Mouse (Mus musculus) lung, postnatal 0 days (tissue): Measurements from ENCODE around the gene Carnmt1. TPM values are rescaled to one million over a fixed set of nuclear protein-coding genes. Genes with fewer than 3 reads are reported as not detected.

Source experiments
- ATAC-seq: fragments of 200-750 bp; cut with Nextera tagmentation; 2 replicates; pipeline ENCODE4 v1.8.0; 2017; ENCODE audit warnings: moderate library complexity
- DNase-seq: peaks from one replicate; pipeline ENCODE4 v3.0.0-alpha.2; 2016; ENCODE audit warnings: low spot score
- H3K27ac ChIP-seq: fragments of 300-500 bp; sonication (generic); 2 replicates; pipeline ENCODE4 v1.5.1; 2014; ENCODE audit warnings: antibody characterized with exemption, mild to moderate bottlenecking, low read length, mixed read lengths
- H3K27me3 ChIP-seq: fragments of 300-500 bp; sonication (generic); replicated peaks from 2 replicates; pipeline ENCODE4 v1.6.1; 2014; ENCODE audit warnings: low read length, mixed read lengths; ENCODE audit not compliant: insufficient read depth
- H3K36me3 ChIP-seq: fragments of 300-500 bp; sonication (generic); 2 replicates; pipeline ENCODE4 v1.6.1; 2014; ENCODE audit warnings: low read length, mixed read lengths; ENCODE audit not compliant: insufficient read depth
- H3K4me1 ChIP-seq: fragments of 300-500 bp; sonication (generic); 2 replicates; pipeline ENCODE4 v1.6.1; 2014; ENCODE audit warnings: antibody characterized with exemption, low read depth, low read length, mixed read lengths; ENCODE audit not compliant: insufficient read depth
- H3K4me2 ChIP-seq: fragments of 300-500 bp; sonication (generic); replicated peaks from 2 replicates; pipeline ENCODE4 v1.6.1; 2014; ENCODE audit warnings: low read depth, mild to moderate bottlenecking, low read length, moderate library complexity, mixed read lengths
- H3K4me3 ChIP-seq: fragments of 300-500 bp; sonication (generic); 2 replicates; pipeline ENCODE4 v1.5.1; 2014; ENCODE audit warnings: low read depth, low read length
- H3K9ac ChIP-seq: fragments of 300-500 bp; sonication (generic); replicated peaks from 2 replicates; pipeline ENCODE4 v1.6.1; 2014; ENCODE audit warnings: low read depth, mild to moderate bottlenecking
- H3K9me3 ChIP-seq: fragments of 300-500 bp; sonication (generic); 2 replicates; pipeline ENCODE4 v1.6.1; 2016; ENCODE audit warnings: low read length, mixed read lengths
- CTCF ChIP-seq: IDR thresholded peaks from 2 replicates; pipeline ENCODE4 v1.5.1; 2016; ENCODE audit warnings: antibody characterized with exemption, mild to moderate bottlenecking
- EP300 ChIP-seq: IDR thresholded peaks from 2 replicates; pipeline ENCODE4 v1.6.1; 2016; ENCODE audit warnings: antibody characterized with exemption, mild to moderate bottlenecking, control low read depth
- WGBS: fragments of 180-500 bp; shearing (Covaris S2); extraction: QIAGEN DNeasy Blood & Tissue Kit; methylation state at CpG from one replicate; pipeline ENCODE4 v1.1.7; 2014; 5-methylcytosine and 5-hydroxymethylcytosine counted together
- polyA plus RNA-seq: library from polyadenylated mRNA; unstranded; fragments of >200 nt; fragmentation: Nextera tagmentation; extraction: Ambion mirVana; gene quantifications from 2 replicates; pipeline ENCODE4 v1.2.1, GENCODE M21; 2015

The Carnmt1 gene
- polyA plus RNA-seq, 1 experiment from 2014 or later: 21.1 TPM

DNA sequence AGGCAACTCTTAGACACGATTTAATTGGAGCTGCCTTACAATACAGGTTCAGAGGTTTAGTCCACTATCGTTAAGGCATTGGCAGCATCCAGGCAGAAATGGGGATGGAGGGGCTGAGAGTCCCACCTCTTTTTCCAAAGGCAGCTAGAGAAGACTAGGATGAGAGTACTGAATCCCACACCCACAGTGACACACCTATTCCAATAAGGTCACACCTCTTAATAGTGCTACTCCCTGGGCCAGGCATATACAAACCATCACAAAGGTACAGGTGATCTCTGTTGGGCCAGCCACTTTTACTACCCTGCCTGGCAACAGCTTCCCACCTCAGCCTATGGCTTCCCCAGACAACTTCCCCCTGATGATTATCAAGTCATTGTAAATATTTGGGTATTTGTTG lies 22.2 kb downstream of the Carnmt1 start:
- H3K4me1 ChIP-seq: no peaks in the 10 kb centered on the region
- H3K4me2 ChIP-seq: no peak overlapping the region
- WGBS: 84% methylated on average over 2 of the region's 2 CpGs
- H3K9me3 ChIP-seq: no peaks in the 10 kb centered on the region
- no peak overlapping the region for H3K9ac ChIP-seq
- TF ChIP-seq EP300 (no peak), CTCF (no peak)
- H3K27me3 ChIP-seq: no peaks in the 10 kb centered on the region
- DNase-seq: no peak
- H3K27ac ChIP-seq: no peak overlapping the region
- no peak for ATAC-seq
- H3K36me3 ChIP-seq: no peaks in the 10 kb centered on the region
- no peak overlapping the region for H3K4me3 ChIP-seq

DNA sequence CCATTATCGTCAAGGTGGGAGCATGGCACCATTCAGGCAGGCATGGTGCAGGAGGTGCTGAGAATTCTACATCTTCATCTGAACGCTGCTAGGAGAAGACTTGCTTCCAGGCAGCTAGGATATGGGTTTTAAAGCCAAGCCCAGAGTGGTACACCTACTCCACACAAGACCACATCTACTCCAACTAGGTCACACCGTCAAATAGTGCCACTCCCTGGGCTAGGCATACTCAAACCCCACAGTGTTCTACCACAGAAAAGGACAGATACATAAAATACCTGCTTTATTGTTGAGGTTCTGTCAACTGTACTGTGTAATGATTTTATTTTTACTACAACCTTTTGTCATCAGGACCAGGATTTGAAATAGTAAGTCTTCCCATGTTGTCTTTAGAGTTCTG lies 24.6 kb downstream of the Carnmt1 start:
- no peaks in the 10 kb centered on the region for H3K9me3 ChIP-seq
- no peaks in the 10 kb centered on the region for H3K36me3 ChIP-seq
- no peak overlapping the region for H3K27ac ChIP-seq
- TF ChIP-seq CTCF (no peak), EP300 (no peak)
- H3K4me3 ChIP-seq: no peak overlapping the region
- 85% methylated on average over 3 of the region's 3 CpGs for WGBS
- H3K9ac ChIP-seq: no peak overlapping the region
- no peak overlapping the region for H3K4me2 ChIP-seq
- no peaks in the 10 kb centered on the region for H3K4me1 ChIP-seq
- no peaks in the 10 kb centered on the region for H3K27me3 ChIP-seq
- no peak for ATAC-seq
- DNase-seq: no peak

DNA sequence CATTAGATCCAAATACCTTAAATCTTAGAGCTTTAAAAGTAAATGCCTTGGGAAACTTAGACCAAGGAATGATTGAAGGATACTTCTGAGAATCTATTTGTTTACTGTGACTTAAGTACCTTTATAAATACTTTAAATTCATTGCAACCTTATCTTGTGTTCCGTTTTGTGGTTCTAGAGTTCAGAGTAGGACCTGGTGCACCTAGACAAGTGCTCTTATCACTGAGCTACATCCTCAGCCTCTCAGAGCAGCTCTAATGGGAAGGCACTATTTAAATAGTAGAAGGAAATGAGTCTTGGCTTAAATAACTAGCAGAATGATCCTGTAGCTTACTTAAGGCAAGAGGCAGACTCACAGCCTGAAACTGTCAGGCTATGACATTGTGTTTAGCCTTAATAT lies 25.0 kb downstream of the Carnmt1 start:
- Histone ChIP-seq H3K4me3 (no peak overlapping the region), H3K27me3 (no peaks in the 10 kb centered on the region), H3K9me3 (no peaks in the 10 kb centered on the region), H3K9ac (no peak overlapping the region), H3K4me1 (no peaks in the 10 kb centered on the region), H3K36me3 (no peaks in the 10 kb centered on the region), H3K4me2 (no peak overlapping the region), H3K27ac (no peak overlapping the region)
- DNase-seq (no peak), ATAC-seq (peak; percentile 44; the same call in 1 of the 2 replicates)
- WGBS: 48% methylated on average over 1 of the region's 1 CpGs
- TF ChIP-seq EP300 (peak; percentile 32; the same call in 1 of the 2 replicates), CTCF (no peak)

DNA sequence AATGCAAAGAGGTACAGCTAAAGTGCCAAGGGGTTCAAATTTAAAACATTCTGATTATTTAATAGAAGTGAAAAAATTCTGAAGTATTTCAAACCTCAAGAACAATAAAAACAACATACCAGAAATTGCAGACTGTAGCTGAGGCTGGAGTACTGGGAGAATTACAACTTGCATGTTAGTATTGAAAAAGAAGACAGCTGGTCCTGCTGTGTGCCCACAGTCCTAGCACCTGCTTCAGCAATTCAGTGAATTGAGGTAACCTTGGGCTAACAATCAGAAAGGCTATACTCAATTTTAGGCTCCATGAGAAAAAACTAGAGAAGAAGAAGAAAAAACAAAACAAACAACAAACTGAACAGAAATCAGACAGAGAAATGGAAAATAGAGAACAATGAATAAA lies 37.5 kb downstream of the Carnmt1 start:
- Histone ChIP-seq H3K4me1 (no peaks in the 10 kb centered on the region), H3K9me3 (no peaks in the 10 kb centered on the region), H3K4me3 (no peak overlapping the region), H3K9ac (no peak overlapping the region), H3K27me3 (no peaks in the 10 kb centered on the region), H3K27ac (no peak overlapping the region), H3K36me3 (no peaks in the 10 kb centered on the region), H3K4me2 (no peak overlapping the region)
- ATAC-seq (no peak), DNase-seq (no peak)
- TF ChIP-seq EP300 (no peak), CTCF (no peak)

DNA sequence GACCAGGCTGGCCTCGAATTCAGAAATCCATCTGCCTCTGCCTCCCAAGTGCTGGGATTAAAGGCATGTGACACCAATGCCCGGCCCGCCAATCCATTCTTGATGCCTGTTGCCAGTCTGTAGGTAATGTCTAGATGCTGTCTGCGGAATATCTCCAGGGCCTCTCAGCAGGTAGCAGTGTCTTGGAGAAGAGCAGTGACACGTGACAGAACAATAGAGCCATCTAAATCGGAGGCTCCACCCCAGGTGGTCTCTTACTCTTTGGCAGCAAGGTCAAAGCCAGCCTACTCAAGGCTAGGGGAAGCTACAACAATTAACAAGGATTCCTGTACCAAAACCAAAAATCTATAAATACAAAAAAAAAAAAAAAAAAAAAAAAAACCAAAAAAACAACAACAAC lies 40.3 kb downstream of the Carnmt1 start:
- 82% methylated on average over 6 of the region's 6 CpGs for WGBS
- ATAC-seq (no peak), DNase-seq (no peak)

DNA sequence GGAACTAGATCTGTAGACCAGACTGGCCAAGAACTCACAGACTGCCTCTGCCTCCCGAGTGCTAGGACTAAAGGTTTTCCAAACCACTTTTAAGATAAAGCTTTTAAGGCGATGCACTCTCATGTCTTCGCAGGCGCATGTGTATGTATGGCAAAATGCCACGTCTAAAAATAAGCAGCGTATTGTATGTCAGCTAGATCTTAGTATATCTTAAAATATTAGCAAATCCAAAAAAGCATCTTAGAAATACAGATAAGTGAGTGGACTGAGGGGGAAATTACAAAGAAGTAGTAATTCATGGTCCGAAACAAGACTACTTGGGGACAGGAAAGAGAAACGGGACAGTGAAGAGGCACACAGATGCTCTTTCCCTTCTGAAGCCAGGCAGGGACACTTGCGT lies 41.0 kb downstream of the Carnmt1 start:
- 72% methylated on average over 9 of the region's 9 CpGs for WGBS
- DNase-seq (peak; percentile 8), ATAC-seq (no peak)
- peaks cover 11% of the 10 kb centered on the region; the same call in 1 of the 2 replicates for H3K4me1 ChIP-seq
- no peaks in the 10 kb centered on the region for H3K36me3 ChIP-seq
- no peaks in the 10 kb centered on the region for H3K27me3 ChIP-seq
- no peak overlapping the region for H3K4me3 ChIP-seq
- H3K27ac ChIP-seq: no peak overlapping the region
- no peak overlapping the region for H3K4me2 ChIP-seq
- no peaks in the 10 kb centered on the region for H3K9me3 ChIP-seq
- no peak overlapping the region for H3K9ac ChIP-seq
- TF ChIP-seq EP300 (no peak), CTCF (no peak)

More for the DNA sequence above, 40.3 kb downstream of the Carnmt1 start:
- Histone ChIP-seq H3K36me3 (no peaks in the 10 kb centered on the region), H3K4me3 (no peak overlapping the region), H3K4me1 (peaks cover 11% of the 10 kb centered on the region; the same call in 1 of the 2 replicates), H3K9ac (no peak overlapping the region), H3K9me3 (no peaks in the 10 kb centered on the region), H3K4me2 (no peak overlapping the region), H3K27ac (no peak overlapping the region), H3K27me3 (no peaks in the 10 kb centered on the region)
- TF ChIP-seq EP300: no peak
- no peak for TF ChIP-seq CTCF
